Mouse (Mus musculus) embryo, embryonic 11.5 days (tissue): Measurements from ENCODE around the gene Kdm1a.
A peak's percentile ranks its signal among the peaks of the same experiment; 100 is the strongest.

Experiments
- DNase-seq: peaks from one replicate; pipeline ENCODE4 v3.0.0-alpha.2; 2012; ENCODE audit warnings: low read depth, low spot score

The Kdm1a gene

GRCm38 (mm10) chr4:136526412-136526811 is 76.1 kb downstream of the Kdm1a start:
- DNase-seq, result peak; percentile 37

DNA sequence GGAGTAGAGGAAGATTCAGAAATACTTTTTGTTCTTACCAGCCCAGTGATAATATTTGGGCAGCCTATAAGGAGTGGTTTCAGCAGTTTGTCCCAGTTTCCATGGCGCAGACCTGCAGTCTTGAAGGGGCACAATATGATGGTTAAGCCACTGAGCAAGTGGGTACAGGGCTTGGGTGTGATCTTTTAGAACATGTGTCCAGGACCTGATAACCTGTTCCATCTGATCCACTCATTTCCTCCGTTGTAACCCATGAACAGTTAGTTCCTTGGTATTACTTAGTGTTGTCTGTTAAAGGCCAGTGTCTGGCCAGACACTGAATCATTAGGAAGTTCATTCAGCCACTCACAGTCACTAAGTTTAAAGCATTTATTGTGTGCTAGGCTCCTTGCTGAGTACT is 78.2 kb downstream of the Kdm1a start:
- DNase-seq, result no peak

- no peak for DNase-seq
These were observed 80.6 kb downstream of the Kdm1a start for GRCm38 (mm10) chr4:136521898-136522297.

DNA sequence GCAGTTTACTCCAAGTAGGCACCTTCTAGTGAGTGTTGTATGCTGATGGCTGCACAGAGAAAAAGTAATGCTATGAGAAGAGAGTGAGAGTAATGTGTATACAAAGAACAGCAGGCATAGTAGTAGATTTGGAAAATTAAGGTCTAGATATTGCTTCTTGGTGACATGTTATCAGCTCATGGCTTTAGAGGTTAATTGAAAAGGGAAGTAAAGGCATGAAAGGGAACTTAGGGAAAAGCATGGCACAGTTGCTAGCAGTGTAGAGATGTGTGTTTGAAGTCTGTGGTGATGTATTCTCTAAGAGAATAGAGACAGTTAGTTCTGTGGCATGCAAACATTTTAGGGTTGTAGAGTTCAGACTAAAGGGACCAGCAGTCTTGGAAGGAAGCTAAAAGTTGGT is 82.7 kb downstream of the Kdm1a start:
- DNase-seq, result no peak

GRCm38 (mm10) chr4:136518576-136518975 is 83.9 kb downstream of the Kdm1a start:
- DNase-seq, result no peak

- no peak for DNase-seq
These were observed 84.4 kb downstream of the Kdm1a start for GRCm38 (mm10) chr4:136518141-136518540.

- DNase-seq, result no peak
These were observed 89.6 kb downstream of the Kdm1a start for GRCm38 (mm10) chr4:136512905-136513304.

DNA sequence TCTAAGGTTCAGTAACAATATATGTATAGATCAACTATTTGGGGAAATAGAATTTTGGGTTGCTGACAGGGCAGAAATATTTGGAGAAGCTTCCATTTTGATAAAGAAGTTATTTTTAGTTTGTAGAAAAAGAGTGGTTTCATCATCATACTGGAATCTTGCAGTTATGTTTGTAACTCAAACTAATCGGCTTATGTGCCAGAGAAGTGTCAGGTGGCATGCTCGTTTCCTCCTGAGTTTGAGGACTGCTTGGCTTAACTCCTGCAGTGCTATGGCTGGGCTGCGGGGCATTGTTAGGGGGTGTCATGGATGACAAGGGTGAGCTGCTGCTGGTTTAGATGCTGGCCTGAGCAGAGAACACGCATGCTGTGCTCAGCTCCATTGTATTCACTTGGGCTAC is 90.8 kb downstream of the Kdm1a start:
- no peak for DNase-seq

DNA sequence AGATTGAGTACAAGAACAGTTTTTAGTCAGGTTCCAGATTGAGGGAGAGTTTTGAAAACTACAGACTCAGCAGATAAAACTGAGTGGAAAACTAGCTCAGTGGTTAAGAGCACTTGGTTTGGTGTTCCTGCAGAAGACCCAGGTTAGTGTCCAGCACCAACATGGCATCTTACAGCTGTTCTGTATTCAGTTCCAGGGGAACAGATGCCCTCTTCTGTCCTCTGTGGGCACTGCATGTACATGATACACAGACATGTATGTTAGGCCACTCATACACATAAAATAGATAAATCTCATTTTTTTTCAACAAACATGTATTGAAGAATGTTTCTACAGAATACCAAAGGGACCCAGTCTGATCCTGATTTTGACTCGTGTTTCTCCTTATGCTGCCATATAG is 92.7 kb downstream of the Kdm1a start:
- no peak for DNase-seq

DNA sequence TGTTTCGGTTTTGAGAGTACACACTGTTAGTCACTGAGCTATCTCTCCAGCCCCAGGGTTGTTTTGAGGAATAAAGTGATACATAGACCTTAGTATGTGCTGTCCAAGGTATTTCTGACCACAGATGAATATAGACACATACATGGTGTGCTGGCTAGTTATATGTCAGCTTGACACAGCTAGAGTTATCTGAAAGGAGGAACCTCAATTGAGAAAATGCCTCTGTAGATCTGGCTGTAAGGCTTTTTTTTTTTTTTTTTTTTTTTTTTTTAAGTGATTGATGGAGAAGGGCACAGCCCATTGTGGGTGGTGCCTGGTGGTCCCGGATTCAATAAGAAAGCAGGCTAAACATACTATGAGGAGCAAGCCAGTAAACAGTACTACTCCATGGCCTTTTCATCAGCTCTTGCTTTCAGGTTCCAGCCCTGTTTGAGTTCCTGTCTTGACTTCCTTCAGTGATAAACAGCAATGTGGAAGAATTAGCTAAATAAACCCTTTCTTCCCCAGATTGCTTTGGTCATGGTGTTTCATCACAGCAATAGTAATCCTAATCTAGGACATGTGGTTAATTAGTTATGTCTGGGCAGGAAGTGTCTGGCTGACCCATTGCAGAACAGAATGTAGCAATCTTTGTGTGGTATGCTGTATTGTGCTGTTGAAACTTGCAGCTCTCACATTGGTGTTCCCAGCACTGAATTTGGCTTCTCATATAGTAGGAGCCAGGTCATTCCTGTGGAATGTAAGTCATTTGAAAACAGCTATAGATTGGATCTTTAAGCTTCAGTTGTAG is 96.9 kb downstream of the Kdm1a start:
- no peak for DNase-seq
